Mouse (Mus musculus) A20 (cell line): ENCODE results near the gene Arhgap4.

ENCODE experiments used
- DNase-seq: peaks from one replicate; pipeline ENCODE4 v3.0.0-alpha.2; 2011; ENCODE audit warnings: low read depth, low spot score

The Arhgap4 gene

DNA sequence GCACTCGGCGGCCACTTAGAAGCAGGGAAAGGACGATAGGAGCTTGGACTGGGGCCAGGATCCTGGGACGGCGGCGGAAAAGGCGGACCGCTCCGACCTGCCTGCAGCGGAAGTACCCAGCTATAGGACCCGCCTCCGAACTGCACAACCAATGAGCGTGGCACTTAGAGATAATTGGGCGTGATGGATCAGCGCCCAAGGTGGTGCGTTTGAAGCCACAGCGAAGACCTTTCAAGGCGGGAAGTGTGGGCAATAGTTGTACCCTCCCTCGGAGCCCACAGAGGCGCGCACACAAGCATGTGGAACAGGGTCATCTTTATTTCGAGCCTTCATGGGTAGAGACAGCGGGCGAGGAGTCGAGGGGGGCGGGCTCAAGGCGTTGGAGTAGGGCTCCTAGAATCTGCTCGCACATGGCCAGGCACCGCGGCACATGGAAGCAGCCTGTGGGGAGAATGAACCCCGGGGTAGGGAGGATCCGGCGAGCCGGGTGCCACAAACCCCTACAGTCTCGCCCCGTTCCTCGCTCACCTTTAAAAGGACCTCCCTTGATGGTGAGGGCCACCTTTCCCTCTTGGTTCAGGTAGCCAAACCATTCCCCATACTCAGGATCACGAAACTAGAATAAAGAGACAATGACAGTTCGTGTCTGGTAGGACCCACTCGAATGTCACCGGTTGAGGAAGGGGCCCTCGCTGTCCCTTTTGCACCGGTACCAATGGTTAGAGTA is at the start of gene Arhgap4, which contains the start of gene Naa10:
Gene Arhgap4 (minus strand): TSS at position 48 of the 727 bp plus-strand sequence.
Gene Naa10 (minus strand): TSS at position 122 of the 727 bp plus-strand sequence.
- peak; percentile 89 for DNase-seq

DNA sequence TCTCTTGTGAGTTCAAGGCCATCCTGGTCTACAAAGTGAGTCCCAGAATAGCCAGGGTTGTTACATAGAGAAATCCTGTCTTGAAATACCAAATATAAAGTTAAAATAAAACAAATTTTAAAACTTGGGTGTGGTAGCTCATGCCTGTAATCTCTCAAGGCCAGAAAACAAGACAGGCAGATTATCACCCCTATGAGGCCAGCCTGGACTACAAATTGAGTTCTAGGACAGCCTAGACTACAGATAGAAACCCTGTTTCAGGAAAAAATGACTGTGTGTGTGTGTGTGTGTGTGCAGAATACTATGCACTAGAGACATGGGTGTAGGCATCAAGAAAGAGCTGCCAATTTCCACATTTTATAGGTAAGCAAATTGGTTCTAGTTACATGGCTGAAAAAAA is 49.1 kb upstream of the Arhgap4 start:
- no peak for DNase-seq

GRCm38 (mm10) chrX:73969729-73970128 is 48.1 kb upstream of the Arhgap4 start:
- DNase-seq: no peak

GRCm38 (mm10) chrX:73969167-73969566 is 47.5 kb upstream of the Arhgap4 start:
- no peak for DNase-seq

DNA sequence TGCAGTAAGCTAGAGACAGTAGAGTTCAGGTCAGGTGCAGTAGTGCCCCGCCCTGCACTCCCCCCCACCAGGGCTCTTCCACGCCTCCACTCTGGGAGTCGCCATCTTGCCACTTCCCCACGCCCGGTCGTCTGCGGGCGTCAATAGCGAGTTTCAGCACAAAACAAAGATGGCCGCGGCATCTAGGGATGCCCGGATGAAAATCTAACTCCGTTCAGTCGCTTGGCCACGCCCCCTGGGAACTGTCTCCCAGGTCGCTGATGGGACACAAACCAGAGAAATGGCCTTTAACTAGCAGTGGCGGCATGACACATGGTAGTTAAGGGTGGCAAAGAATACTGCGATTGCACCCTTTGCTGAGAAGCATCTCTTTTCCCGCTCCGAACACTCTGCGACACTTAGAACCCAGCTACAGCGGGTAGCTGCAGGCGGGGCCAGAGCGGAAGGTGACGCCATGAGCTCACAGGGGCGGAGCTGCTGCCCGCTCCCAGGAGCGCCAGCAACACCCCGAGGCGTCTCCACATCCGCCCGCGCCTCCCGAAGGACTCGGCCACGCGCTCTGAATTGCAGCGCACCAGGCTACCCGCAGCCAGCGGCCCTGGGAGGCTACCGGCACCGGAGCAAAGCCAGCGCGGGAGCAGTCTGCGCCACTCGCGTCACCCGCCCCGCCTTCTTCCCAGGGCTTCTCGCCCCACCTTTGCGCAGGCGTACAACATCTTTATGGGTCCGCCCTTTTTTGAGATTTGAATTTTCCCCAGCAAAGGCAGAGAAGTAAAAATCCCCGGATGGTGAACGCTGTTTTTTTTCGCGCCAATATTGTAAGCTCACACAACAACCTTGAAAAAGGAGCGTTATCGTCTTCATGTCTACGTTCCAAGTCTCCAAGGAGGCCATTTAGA is 45.8 kb upstream of the Arhgap4 start:
- DNase-seq: peak; percentile 94

GRCm38 (mm10) chrX:73966248-73967176 is 44.8 kb upstream of the Arhgap4 start, which contains the start of gene Hcfc1:
Hcfc1 (minus strand) TSS chrX:73966357.
- DNase-seq: peak; percentile 90

- DNase-seq: peak; percentile 62
Measured at GRCm38 (mm10) chrX:73965307-73965706, 43.6 kb upstream of the Arhgap4 start.

GRCm38 (mm10) chrX:73964363-73964762 is 42.7 kb upstream of the Arhgap4 start:
- no peak for DNase-seq

GRCm38 (mm10) chrX:73954988-73955387 is 33.3 kb upstream of the Arhgap4 start:
- no peak for DNase-seq

- DNase-seq: no peak
Measured at GRCm38 (mm10) chrX:73952603-73953002, 30.9 kb upstream of the Arhgap4 start.

- no peak for DNase-seq
Measured at GRCm38 (mm10) chrX:73949341-73949740, 27.7 kb upstream of the Arhgap4 start.

DNA sequence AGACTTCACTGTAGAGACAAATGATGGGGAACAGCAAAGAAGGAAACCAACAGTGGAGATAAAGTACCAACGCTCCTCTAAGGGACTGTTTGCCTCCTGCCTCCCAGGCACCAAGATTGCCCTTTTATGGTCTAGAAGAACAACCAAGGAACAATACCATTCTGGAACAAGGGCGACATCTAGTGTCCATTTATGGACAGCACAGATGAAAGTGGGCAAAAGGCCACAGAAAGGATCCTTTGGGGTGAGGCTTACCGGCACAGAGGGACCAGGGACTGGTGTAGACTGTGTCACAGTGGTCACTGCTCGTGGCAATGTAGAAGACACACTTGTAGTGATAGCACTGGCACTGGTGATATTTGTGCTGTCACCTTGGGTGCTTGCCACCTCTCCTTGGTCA is 27.0 kb upstream of the Arhgap4 start:
- peak; percentile 44 for DNase-seq

DNA sequence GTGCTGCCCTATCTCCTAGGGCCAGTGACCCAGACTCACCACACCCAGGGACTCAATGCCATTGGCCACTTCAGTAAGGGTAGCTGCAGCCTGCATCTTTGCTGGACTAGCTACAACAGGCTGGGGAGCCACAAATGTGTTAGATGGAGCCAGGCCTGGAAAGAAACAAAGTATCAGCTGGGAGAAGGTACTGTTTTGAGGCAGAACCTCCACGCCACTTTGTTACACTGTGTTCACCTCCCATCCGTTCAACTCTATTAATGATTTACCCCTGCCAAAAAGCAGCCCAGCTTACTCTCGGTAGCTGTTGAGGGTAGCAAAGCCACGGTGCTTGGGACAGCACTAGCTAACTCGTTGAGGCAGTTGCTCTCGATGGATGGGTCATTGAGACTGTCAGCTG is 25.2 kb upstream of the Arhgap4 start:
- no peak for DNase-seq

DNA sequence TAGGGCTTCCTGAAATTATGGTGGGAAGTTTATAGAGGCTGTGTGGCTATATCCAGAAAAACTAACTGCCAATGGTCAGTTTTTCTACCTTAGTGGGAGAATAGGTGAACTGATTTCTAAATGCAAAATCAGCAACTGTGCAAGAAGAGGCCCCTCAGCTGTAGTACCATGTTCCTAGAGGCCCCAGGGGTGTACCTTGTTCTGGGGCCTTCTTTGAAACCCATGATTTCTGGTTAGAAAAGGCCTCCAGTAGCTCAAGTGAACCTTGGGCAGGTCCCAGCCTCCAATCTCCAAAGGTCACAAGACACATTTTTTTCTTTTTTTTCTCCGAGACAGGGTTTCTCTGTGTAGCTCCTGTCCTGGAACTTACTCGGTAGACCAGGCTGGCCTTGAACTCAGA is 20.6 kb upstream of the Arhgap4 start:
- no peak for DNase-seq

DNA sequence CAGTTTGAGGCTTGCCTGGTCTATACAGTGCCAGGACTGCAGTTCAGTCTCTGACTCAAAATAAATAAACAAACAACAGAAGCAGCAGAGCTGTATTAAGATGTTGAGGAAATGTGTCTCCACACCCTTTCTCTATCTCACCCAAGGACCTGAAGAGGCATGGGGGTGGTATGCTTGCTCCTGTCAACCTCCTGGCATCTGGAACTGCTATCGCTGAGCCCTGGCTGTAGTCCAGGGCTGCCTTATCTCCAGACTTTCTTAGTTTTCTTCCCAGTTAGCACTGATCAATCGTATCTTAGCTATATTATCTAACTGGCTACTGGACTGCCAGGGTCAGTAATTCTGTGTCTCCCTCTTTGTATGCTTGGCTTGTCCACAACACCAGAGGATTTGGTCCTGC is 20.2 kb upstream of the Arhgap4 start:
- DNase-seq: no peak

DNA sequence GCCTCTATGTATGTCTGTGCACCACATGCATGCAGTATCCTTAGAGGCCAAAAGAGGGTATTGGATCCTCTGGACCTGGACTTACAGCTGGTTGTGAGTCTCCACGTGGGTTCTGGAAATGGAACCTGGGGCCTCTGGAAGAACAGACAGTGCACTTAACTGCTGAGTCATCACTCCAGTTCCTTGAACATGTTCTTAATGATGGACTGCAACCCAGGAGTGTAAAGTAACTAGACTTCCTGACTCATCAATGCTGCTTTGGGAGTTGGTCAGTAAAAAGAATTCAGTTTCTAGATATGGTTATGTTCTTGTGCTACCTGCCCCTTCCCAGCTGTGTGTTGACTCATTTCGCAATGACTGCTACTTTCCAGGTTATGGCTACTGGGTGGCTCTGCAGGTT is 10.2 kb upstream of the Arhgap4 start:
- no peak for DNase-seq

DNA sequence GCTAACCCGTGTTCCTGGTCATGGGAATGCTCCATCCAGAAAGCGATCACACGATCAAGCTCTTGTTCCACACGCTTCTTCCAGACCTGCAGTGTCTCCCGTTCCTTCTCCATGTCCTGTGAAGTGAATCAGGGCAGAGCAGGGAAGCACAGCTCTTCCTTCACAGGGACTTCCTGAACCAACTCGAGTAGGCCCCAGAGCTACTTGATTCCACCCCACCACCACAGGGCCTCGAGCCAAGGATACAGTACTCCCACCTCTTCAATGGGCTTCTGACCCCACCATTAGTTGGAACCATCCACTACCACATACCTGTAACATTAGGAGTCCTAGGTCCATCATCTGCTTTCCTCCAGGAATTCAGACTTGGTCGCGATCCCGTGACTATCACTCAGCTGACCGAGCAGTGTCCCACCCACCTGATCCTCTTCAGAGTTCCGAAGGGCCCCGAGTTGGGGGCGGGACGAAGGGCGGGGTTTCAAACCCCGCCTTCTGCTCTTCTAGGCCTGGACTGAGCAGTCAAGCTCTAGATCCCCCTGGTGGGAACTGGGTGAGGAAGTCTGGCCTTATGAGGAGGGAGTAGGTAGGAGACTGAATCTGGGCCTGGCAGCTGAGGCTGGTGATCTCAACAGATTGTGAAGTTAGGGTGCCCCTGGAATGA is 8.9 kb upstream of the Arhgap4 start, which contains the start of gene Renbp:
Gene Renbp (minus strand): TSS at position 449 of the 661 bp plus-strand sequence.
- peak; percentile 80 for DNase-seq

DNA sequence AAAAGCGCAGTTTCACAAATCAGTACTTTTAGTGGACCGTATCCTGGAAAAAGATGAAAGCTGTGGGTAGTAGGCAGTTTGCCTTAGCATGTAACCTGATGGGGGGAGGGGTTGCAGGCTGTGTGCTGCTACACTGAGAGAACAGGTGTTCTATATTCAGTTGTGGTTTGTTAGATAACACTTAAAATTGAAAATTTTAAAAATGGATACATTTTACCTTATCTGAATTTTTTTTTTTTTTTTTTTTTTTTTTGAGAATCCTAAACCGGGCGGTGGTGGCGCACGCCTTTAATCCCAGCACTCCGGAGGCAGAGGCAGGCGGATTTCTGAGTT is 846 bp upstream of the Arhgap4 start:
- no peak for DNase-seq

GRCm38 (mm10) chrX:73921285-73921822 is 316 bp downstream of the Arhgap4 start:
- DNase-seq: no peak

GRCm38 (mm10) chrX:73918631-73919030 is 3.0 kb downstream of the Arhgap4 start:
- no peak for DNase-seq

- DNase-seq: no peak
Measured at GRCm38 (mm10) chrX:73916945-73917344, 4.7 kb downstream of the Arhgap4 start.
